Mouse (Mus musculus): ENCODE measurements around the gene Trim44.

The Trim44 gene

DNA sequence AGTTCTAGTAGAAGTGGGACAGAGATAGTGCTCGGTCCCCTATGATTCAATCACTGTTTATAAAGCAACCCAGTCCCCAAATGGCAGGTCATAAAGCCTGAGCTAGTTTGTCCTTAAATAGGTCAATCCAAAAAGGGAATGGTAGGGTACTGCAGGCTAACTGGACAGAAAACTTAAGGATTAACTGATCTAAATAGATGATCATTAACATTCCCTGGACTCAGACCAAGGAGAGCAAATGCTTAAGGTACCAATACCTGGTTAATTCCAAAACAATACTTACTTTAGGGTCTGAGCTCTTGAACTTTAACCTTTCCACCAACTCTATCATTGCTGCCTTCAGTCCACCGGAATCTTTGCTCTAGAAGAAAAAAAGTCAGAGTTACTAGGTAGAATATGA, 27.0 kb downstream of the Trim44 start:
- ChIA-PET CTCF (interaction anchor here in 1 of 4 experiments (0.5 kb wide), 1 partner anchor 350 kb away, joined by 3 read pairs; no protein-coding TSS in a partner anchor), POLR2A (interaction anchor here in 1 of 4 experiments (1.2 to 1.3 kb wide), 2 partner anchors 17 to 18 kb away, joined by 3 read pairs; no protein-coding TSS in a partner anchor)

DNA sequence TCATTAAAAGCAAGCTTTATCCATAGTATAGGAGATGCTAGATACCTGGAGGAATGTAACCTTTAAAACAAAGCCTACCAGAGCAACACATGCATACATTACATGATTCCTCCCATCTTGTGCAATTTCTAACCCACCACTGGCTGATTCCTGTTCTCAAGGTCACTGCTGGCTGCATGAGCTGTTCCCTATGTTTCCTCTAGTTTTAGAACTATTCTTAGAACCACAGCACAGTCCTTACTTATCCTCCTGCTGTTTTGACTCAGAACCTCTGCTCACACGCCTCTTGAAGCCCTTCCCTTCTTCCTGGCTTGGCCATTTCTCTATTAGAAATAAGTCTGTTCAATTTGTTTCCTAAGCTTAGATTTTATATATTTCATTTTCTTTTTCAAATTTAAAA, 28.7 kb downstream of the Trim44 start:
- POLR2A ChIA-PET: interaction anchor here in 1 of 4 experiments (1.1 kb wide), 1 partner anchor 16 kb away, joined by 3 read pairs; no protein-coding TSS in a partner anchor
- CTCF ChIA-PET: no interaction called here

- ChIA-PET POLR2A (interaction anchor here in 1 of 4 experiments (1.1 kb wide), 1 partner anchor 16 kb away, joined by 3 read pairs; no protein-coding TSS in a partner anchor), CTCF (no interaction called here)
Observed at GRCm38 (mm10) chr2:102378381-102378780, 29.2 kb downstream of the Trim44 start.

- ChIA-PET CTCF (no interaction called here), POLR2A (interaction anchor here in 1 of 4 experiments (0.8 to 1.0 kb wide), 2 partner anchors 9 to 30 kb away, joined by 3 to 4 read pairs; partner anchors contain the start of gene Trim44)
Observed at GRCm38 (mm10) chr2:102377370-102377769, 30.3 kb downstream of the Trim44 start.

DNA sequence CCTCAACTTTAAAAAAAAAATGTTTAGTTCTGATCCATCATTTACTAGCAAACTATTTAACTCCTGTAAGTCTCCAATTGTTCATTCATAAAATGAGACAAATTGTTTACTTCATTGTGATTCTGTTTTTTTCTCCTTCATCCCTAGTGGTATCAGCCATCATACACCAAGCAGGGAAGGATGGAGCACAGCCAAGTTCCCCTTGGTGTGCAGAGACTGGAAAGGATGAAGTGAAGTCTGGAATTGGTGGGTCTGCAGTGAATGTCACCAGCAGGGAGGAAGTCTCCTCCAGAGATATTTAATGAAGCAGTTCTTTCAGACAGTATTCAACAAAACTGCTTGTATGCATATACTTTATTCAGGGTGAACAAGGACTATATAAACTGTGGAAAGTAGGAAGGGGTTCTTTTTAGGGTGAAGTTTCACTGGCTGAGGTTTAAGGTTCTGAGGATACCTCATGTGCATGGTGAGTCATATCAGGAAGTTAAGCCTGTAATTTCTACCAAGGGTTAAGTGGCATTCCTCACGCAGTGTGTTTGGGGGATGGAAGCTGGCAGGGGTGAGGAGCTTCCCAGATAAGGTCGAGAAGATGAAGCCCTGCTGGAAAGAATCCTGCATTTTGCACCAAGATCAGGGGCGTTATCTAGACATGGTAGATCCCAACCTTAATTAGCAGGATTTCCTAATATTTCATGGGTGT, 34.1 kb downstream of the Trim44 start:
- CTCF ChIA-PET: no interaction called here
- POLR2A ChIA-PET: no interaction called here

- ChIA-PET CTCF (no interaction called here), POLR2A (no interaction called here)
Observed at GRCm38 (mm10) chr2:102372690-102373089, 34.9 kb downstream of the Trim44 start.

- POLR2A ChIA-PET: no interaction called here
- CTCF ChIA-PET: no interaction called here
Observed at GRCm38 (mm10) chr2:102371332-102371731, 36.3 kb downstream of the Trim44 start.

DNA sequence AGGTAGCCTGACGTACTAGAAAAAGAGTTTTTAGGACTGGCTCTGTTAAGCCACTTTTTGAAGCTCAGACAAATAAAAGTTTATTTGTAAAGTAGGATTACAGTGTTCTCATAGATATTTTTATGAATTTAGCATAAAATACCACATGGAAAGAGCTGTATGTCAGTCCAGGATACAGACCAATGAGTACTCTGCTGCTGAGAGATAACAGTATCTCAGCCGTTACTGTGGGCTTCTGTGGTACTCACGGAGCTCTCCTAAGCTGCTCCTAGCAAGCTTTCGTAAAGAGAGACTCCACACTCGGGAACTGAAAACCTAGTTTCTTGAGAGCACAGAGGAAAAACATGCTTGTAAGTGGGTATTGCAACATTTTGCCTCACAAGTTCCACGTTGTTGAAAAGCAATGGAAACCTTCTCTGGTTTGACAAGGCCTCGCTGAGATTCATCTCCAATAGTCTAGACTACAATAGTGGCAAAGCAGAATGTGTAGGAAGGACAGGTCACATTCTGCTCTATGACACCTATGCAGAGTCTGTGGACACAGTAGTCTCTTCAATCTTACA, 41.6 kb downstream of the Trim44 start:
- ChIA-PET CTCF (no interaction called here), POLR2A (no interaction called here)

DNA sequence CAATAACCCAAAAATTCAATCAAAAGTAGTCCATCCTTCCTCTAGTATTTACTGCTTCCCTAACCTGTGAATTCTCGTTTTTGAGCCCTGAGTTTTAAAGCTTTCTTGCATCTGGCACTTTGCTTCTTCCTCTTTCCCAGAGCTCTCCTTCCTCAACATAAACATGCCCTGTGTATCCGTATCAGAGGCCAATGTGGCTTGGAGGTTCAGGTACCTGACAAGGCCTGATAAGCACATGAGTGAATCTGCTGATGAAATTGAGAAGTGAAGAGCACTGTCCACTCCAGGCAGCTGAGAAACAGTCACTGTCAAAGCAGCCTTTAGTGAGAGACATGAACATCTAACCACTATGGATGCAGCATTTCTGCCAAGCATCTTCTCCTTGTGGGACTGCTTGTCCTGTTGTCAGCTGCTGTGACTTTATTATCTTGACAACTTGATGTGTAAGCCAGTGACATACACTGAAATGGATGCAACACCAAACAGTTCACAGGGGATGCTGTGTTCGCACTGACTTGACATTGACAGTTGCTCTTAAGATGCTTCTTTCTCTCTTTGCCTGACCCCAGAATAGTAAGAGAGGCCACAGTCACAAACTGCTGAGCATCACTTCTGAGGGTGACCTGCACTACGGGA, 42.9 kb downstream of the Trim44 start:
- ChIA-PET POLR2A (no interaction called here), CTCF (no interaction called here)

DNA sequence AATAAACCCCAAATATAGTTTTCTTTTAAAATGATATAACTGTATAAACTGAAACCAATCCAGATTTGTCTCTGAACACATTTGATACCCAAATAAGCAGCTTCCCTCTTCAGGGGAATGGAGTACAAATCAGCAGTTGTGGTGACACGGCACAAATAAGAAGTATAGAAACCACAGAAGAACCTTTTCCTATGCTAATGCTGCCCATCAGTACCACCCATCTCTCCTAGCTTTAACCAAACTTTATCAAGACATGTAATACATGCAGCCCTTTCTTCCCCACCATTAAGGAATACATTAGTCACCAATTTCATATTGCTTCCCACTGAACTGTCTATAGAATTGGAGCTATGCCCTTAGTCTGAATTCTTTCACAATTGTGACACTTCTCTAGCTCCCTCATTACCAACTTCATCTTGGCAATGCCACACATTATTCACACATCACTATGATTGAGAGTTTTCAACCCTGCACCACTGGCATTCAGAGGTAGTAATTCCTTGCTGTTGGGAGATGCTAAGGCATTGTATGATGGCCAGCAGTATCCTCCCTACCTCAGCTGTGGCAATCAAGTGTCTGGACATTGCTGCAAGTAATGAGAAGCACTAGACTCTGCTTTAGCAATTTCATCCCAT, 44.6 kb downstream of the Trim44 start:
- CTCF ChIA-PET: interaction anchor here in 1 of 4 experiments (0.7 kb wide), 1 partner anchor 728 kb away, joined by 3 read pairs; no protein-coding TSS in a partner anchor
- POLR2A ChIA-PET: interaction anchor here in 1 of 4 experiments (1.4 kb wide), 2 partner anchors 18 to 177 kb away, joined by 3 to 4 read pairs; partner anchors contain the start of gene Ldlrad3

- CTCF ChIA-PET: no interaction called here
- POLR2A ChIA-PET: interaction anchor here in 2 of 4 experiments (0.7 to 1.4 kb wide), 2 partner anchors 176 to 497 kb away, joined by 4 to 5 read pairs; partner anchors contain the start of gene Ldlrad3 (in 1 of the 2)
Observed at GRCm38 (mm10) chr2:102362266-102362665, 45.4 kb downstream of the Trim44 start.

- CTCF ChIA-PET: no interaction called here
- POLR2A ChIA-PET: no interaction called here
Observed at GRCm38 (mm10) chr2:102356879-102357695, 50.5 kb downstream of the Trim44 start.

GRCm38 (mm10) chr2:102354076-102354475, 53.6 kb downstream of the Trim44 start:
- ChIA-PET POLR2A (no interaction called here), CTCF (no interaction called here)

DNA sequence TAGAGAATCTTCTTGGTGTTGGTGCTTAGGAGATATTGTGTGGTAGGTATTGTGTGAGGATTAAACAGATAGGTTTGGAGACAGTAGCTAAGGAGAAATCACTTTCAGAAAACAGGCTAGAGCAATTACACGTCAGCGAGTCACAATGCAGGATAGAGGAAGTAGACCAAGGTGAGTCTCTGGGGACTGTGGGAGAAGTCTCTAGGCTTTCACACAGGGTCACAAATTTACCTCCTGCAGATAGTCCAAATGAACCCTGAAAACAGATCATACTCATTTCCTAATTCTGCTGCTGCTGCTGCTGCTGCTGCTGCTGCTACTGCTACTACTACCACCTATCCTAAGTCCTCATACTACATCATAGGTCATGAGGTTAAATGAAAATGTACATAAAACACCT, 66.2 kb downstream of the Trim44 start:
- CTCF ChIA-PET: no interaction called here
- POLR2A ChIA-PET: no interaction called here

DNA sequence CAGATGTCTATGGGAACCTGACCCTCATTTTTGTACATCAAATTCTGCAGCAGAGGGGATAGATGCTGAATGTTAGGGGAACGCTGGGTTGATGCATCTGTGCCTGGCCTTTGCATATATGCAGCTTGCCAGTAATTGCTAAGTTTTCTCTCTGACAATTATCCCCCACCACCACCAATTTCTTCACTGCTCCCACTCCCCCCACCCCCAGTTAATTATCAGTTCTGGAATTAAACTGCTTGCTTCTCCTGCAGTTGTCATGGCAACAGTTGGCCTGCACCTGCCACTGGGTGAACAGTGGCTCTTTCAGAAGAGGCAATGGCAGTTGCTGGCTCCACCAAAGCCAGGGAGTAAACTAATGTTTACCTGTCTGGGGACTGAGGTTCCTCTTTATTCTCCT, 70.8 kb downstream of the Trim44 start:
- CTCF ChIA-PET: no interaction called here
- POLR2A ChIA-PET: interaction anchor here in 1 of 4 experiments (0.6 kb wide), 1 partner anchor 56 kb away, joined by 3 read pairs; no protein-coding TSS in a partner anchor

- POLR2A ChIA-PET: interaction anchor here in 1 of 4 experiments (1.5 kb wide), 1 partner anchor 417 kb away, joined by 4 read pairs; no protein-coding TSS in a partner anchor
- CTCF ChIA-PET: no interaction called here
Observed at GRCm38 (mm10) chr2:102331932-102332331, 75.7 kb downstream of the Trim44 start.

- CTCF ChIA-PET: no interaction called here
- POLR2A ChIA-PET: no interaction called here
Observed at GRCm38 (mm10) chr2:102331092-102331491, 76.5 kb downstream of the Trim44 start.

- CTCF ChIA-PET: interaction anchor here in 1 of 4 experiments (0.8 kb wide), 1 partner anchor 146 kb away, joined by 3 read pairs; no protein-coding TSS in a partner anchor
Observed at GRCm38 (mm10) chr2:102325921-102326320, 81.7 kb downstream of the Trim44 start.

GRCm38 (mm10) chr2:102324336-102324735, 83.3 kb downstream of the Trim44 start:
- ChIA-PET CTCF (no interaction called here), POLR2A (no interaction called here)

More at GRCm38 (mm10) chr2:102325921-102326320, 81.7 kb downstream of the Trim44 start:
- POLR2A ChIA-PET: interaction anchor here in 1 of 4 experiments (1.2 kb wide), 1 partner anchor 12 kb away, joined by 3 read pairs; no protein-coding TSS in a partner anchor

All from embryonic stem cell, embryonic (primary cell).